Mouse (Mus musculus): ENCODE measurements around the gene Arhgef40. TPM values are rescaled to one million over a fixed set of nuclear protein-coding genes. Genes with fewer than 3 reads are reported as not detected.

Arhgef40 gene
- total and polyA plus RNA-seq, 3 experiments = 27.2 to 49.0 (median 27.8) TPM

- H3K4me3 ChIP-seq = peak overlapping the region; percentile 48
- peak overlapping the region; percentile 84 for H3K27ac ChIP-seq
- 2% methylated on average over 8 of the region's 80 CpGs for WGBS
- no peaks in the 10 kb centered on the region for H3K27me3 ChIP-seq (ENCODE audit: control insufficient read depth, insufficient read depth, low read length)
- H3K9ac ChIP-seq (ENCODE audit: low read depth, low read length) = peak overlapping the region; percentile 86
- DNase-seq = no peak
- H3K4me1 ChIP-seq (ENCODE audit: control insufficient read depth, insufficient read depth, low read length) = peaks cover 7% of the 10 kb centered on the region
- no peaks in the 10 kb centered on the region for H3K79me2 ChIP-seq (replicated peaks; ENCODE audit: control insufficient read depth, insufficient read depth, low read length)
- intact Hi-C loops (cut with DNase I) = loop anchor here (10.0 kb wide), 1 partner anchor 260 kb away; the partner anchor contains the start of genes Rab2b and Tox4
- H3K36me3 ChIP-seq (ENCODE audit: control insufficient read depth, insufficient read depth, low read length) = no peaks in the 10 kb centered on the region; the same call in 1 of the 2 replicates
- TF ChIP-seq EP300 (IDR thresholded peaks at IDR 0.05; ENCODE audit: insufficient read depth, low read depth, low read length) = no peak
- no peak for TF ChIP-seq CTCF (IDR thresholded peaks at IDR 0.05)
- no peak for TF ChIP-seq POLR2A (IDR thresholded peaks at IDR 0.05; ENCODE audit: insufficient read depth, low read depth, low read length)
Measured at GRCm38 (mm10) chr14:52014271-52014760, 29.8 kb downstream of the Arhgef40 start.

GRCm38 (mm10) chr14:52014761-52015311 is 30.3 kb downstream of the Arhgef40 start:
- Histone ChIP-seq H3K27me3 (ENCODE audit: control insufficient read depth, insufficient read depth, low read length) (no peaks in the 10 kb centered on the region), H3K79me2 (replicated peaks; ENCODE audit: control insufficient read depth, insufficient read depth, low read length) (no peaks in the 10 kb centered on the region), H3K4me1 (ENCODE audit: control insufficient read depth, insufficient read depth, low read length) (peaks cover 7% of the 10 kb centered on the region), H3K4me3 (peak overlapping the region; percentile 48), H3K36me3 (ENCODE audit: control insufficient read depth, insufficient read depth, low read length) (no peaks in the 10 kb centered on the region; the same call in 1 of the 2 replicates), H3K9ac (ENCODE audit: low read depth, low read length) (peak overlapping the region; percentile 86), H3K27ac (peak overlapping the region; percentile 84)
- peak; percentile 71 to 74 for DNase-seq
- WGBS = 0% methylated on average over 27 of the region's 28 CpGs
- TF ChIP-seq CTCF (IDR thresholded peaks at IDR 0.05) (peak; percentile 31), POLR2A (IDR thresholded peaks at IDR 0.05; ENCODE audit: insufficient read depth, low read depth, low read length) (peak; percentile 80), EP300 (IDR thresholded peaks at IDR 0.05; ENCODE audit: insufficient read depth, low read depth, low read length) (no peak)
- intact Hi-C loops (cut with DNase I) = loop anchor here (5.0 to 10.0 kb wide), 2 partner anchors 87 to 260 kb away; partner anchors contain the start of genes Hnrnpc, Rab2b and Tox4

GRCm38 (mm10) chr14:52015445-52016100 is 31.1 kb downstream of the Arhgef40 start, which contains the start of gene Tmem253:
Gene Tmem253, plus strand, starts transcription at chr14:52015658.
- peak within 1 kb of the TSS; percentile 86 for H3K9ac ChIP-seq (ENCODE audit: low read depth, low read length)
- H3K27ac ChIP-seq = peak within 1 kb of the TSS; percentile 84
- H3K36me3 ChIP-seq (ENCODE audit: control insufficient read depth, insufficient read depth, low read length) = no peaks in the 10 kb centered on the region; the same call in 1 of the 2 replicates
- H3K4me3 ChIP-seq = peak within 1 kb of the TSS; percentile 48
- peaks cover 7% of the 10 kb centered on the region for H3K4me1 ChIP-seq (ENCODE audit: control insufficient read depth, insufficient read depth, low read length)
- no peak for DNase-seq
- H3K79me2 ChIP-seq (replicated peaks; ENCODE audit: control insufficient read depth, insufficient read depth, low read length) = no peaks in the 10 kb centered on the region
- H3K27me3 ChIP-seq (ENCODE audit: control insufficient read depth, insufficient read depth, low read length) = no peaks in the 10 kb centered on the region
- intact Hi-C loops (cut with DNase I) = loop anchor here (5.0 to 10.0 kb wide), 2 partner anchors 87 to 259 kb away; partner anchors contain the start of genes Hnrnpc, Rab2b and Tox4
- TF ChIP-seq CTCF (IDR thresholded peaks at IDR 0.05) = no peak
- TF ChIP-seq POLR2A (IDR thresholded peaks at IDR 0.05; ENCODE audit: insufficient read depth, low read depth, low read length) = no peak
- no peak for TF ChIP-seq EP300 (IDR thresholded peaks at IDR 0.05; ENCODE audit: insufficient read depth, low read depth, low read length)
- 17% methylated on average over 6 of the region's 6 CpGs for WGBS

GRCm38 (mm10) chr14:52016625-52017405 is 32.3 kb downstream of the Arhgef40 start:
- no peaks in the 10 kb centered on the region for H3K27me3 ChIP-seq (ENCODE audit: control insufficient read depth, insufficient read depth, low read length)
- no peak for DNase-seq
- intact Hi-C loops (cut with DNase I) = loop anchor here (5.0 to 10.0 kb wide), 2 partner anchors 85 to 258 kb away; partner anchors contain the start of genes Hnrnpc, Rab2b and Tox4
- no peak overlapping the region for H3K4me3 ChIP-seq
- H3K4me1 ChIP-seq (ENCODE audit: control insufficient read depth, insufficient read depth, low read length) = peaks cover 9% of the 10 kb centered on the region
- TF ChIP-seq EP300 (IDR thresholded peaks at IDR 0.05; ENCODE audit: insufficient read depth, low read depth, low read length) (no peak), CTCF (IDR thresholded peaks at IDR 0.05) (no peak), POLR2A (IDR thresholded peaks at IDR 0.05; ENCODE audit: insufficient read depth, low read depth, low read length) (no peak)
- no peaks in the 10 kb centered on the region for H3K79me2 ChIP-seq (replicated peaks; ENCODE audit: control insufficient read depth, insufficient read depth, low read length)
- H3K36me3 ChIP-seq (ENCODE audit: control insufficient read depth, insufficient read depth, low read length) = no peaks in the 10 kb centered on the region; the same call in 1 of the 2 replicates
- H3K9ac ChIP-seq (ENCODE audit: low read depth, low read length) = no peak overlapping the region
- no peak overlapping the region for H3K27ac ChIP-seq
- WGBS = 89% methylated on average over 13 of the region's 13 CpGs

- no peak for DNase-seq
- Histone ChIP-seq H3K79me2 (replicated peaks; ENCODE audit: control insufficient read depth, insufficient read depth, low read length) (no peaks in the 10 kb centered on the region), H3K4me3 (no peak overlapping the region), H3K4me1 (ENCODE audit: control insufficient read depth, insufficient read depth, low read length) (peaks cover 11% of the 10 kb centered on the region), H3K27ac (no peak overlapping the region), H3K27me3 (ENCODE audit: control insufficient read depth, insufficient read depth, low read length) (no peaks in the 10 kb centered on the region), H3K36me3 (ENCODE audit: control insufficient read depth, insufficient read depth, low read length) (no peaks in the 10 kb centered on the region; the same call in 1 of the 2 replicates), H3K9ac (ENCODE audit: low read depth, low read length) (no peak overlapping the region)
- WGBS = 75% methylated on average over 4 of the region's 4 CpGs
- intact Hi-C loops (cut with DNase I) = loop anchor here (5.0 to 10.0 kb wide), 2 partner anchors 85 to 257 kb away; partner anchors contain the start of genes Hnrnpc, Rab2b and Tox4
- no peak for TF ChIP-seq CTCF (IDR thresholded peaks at IDR 0.05)
- TF ChIP-seq POLR2A (IDR thresholded peaks at IDR 0.05; ENCODE audit: insufficient read depth, low read depth, low read length) = no peak
- no peak for TF ChIP-seq EP300 (IDR thresholded peaks at IDR 0.05; ENCODE audit: insufficient read depth, low read depth, low read length)
Measured at GRCm38 (mm10) chr14:52017662-52018061, 33.1 kb downstream of the Arhgef40 start.

All from heart, adult 2 months (tissue).